Mouse (Mus musculus) left cerebral cortex, postnatal 10 days (tissue): ENCODE results near the gene Ccl4. TPM values are rescaled to one million over a fixed set of nuclear protein-coding genes. Genes with fewer than 3 reads are reported as not detected.

Experiments
- DNase-seq, 2 experiments: peaks; one replicate each; pipeline ENCODE4 v3.0.0; 2021 to 2022; ENCODE audit warnings: low spot score in 2 of 2, mixed read lengths in 1 of 2; ENCODE audit errors: extremely low spot score in 1 of 2
- intact Hi-C: fragments of 180-260 bp; cut with DNase I; formaldehyde crosslinking; loops from one replicate; pipeline ENCODE4 v1.15.1; 2025
- total RNA-seq, 2 experiments: library from RNA; stranded (reverse); gene quantifications; 2 replicates each; pipeline ENCODE4 v1.2.3; 2021

Gene Ccl4
- total RNA-seq, 2 experiments from 2014 or later: not detected

- intact Hi-C loops: no loop called here
- no peak for DNase-seq
Measured at GRCm38 (mm10) chr11:83657508-83657907, 4.9 kb upstream of the Ccl4 start.

- DNase-seq: no peak
- intact Hi-C loops: no loop called here
Measured at GRCm38 (mm10) chr11:83658797-83659196, 3.6 kb upstream of the Ccl4 start.

GRCm38 (mm10) chr11:83663532-83663931, 1.1 kb downstream of the Ccl4 start:
- intact Hi-C loops: no loop called here
- DNase-seq: no peak

GRCm38 (mm10) chr11:83671743-83672142, 9.4 kb downstream of the Ccl4 start:
- intact Hi-C loops: no loop called here
- DNase-seq: no peak

- intact Hi-C loops: loop anchor here (2.0 kb wide), 1 partner anchor 21 kb away; no protein-coding TSS in a partner anchor
- no peak for DNase-seq
Measured at GRCm38 (mm10) chr11:83675665-83676064, 13.3 kb downstream of the Ccl4 start.

GRCm38 (mm10) chr11:83689918-83690317, 27.5 kb downstream of the Ccl4 start:
- no peak for DNase-seq
- intact Hi-C loops: no loop called here

GRCm38 (mm10) chr11:83692008-83692407, 29.6 kb downstream of the Ccl4 start:
- intact Hi-C loops: no loop called here
- no peak for DNase-seq

- intact Hi-C loops: loop anchor here (1.0 to 5.0 kb wide), 2 partner anchors 16 to 51 kb away; no protein-coding TSS in a partner anchor
- no peak for DNase-seq
Measured at GRCm38 (mm10) chr11:83703705-83704104, 41.3 kb downstream of the Ccl4 start, which contains the start of gene Wfdc17. Gene Wfdc17, plus strand, starts transcription at chr11:83703991.

GRCm38 (mm10) chr11:83708715-83709114, 46.3 kb downstream of the Ccl4 start, which contains the start of gene Wfdc18:
Gene Wfdc18, plus strand, starts transcription at chr11:83709015.
- DNase-seq: no peak
- intact Hi-C loops: no loop called here

GRCm38 (mm10) chr11:83709683-83710082, 47.3 kb downstream of the Ccl4 start:
- no peak for DNase-seq
- intact Hi-C loops: no loop called here

- intact Hi-C loops: no loop called here
- DNase-seq: no peak
Measured at GRCm38 (mm10) chr11:83712671-83713070, 50.3 kb downstream of the Ccl4 start.

- intact Hi-C loops: no loop called here
- DNase-seq: no peak
Measured at GRCm38 (mm10) chr11:83713925-83714324, 51.5 kb downstream of the Ccl4 start.

Other genes with a start within 250 kb of the Ccl4 start
- gene Gas2l2, start 233.1 kb upstream of the Ccl4 start, total RNA-seq: under 1 TPM in 1 of 2 experiments, not detected in 1; 0.18 TPM
- not detected for gene 1700020L24Rik, start 224.9 kb upstream of the Ccl4 start, total RNA-seq
- gene Mmp28, start 199.5 kb upstream of the Ccl4 start, total RNA-seq: 1 to 10 TPM; 3.4 to 4.0 TPM
- gene Taf15, start 189.5 kb upstream of the Ccl4 start, total RNA-seq: 10 to 100 TPM; 68.8 to 71.9 TPM
- not detected for gene Heatr9, start 140.4 kb upstream of the Ccl4 start, total RNA-seq
- gene Ccl5, start 132.1 kb upstream of the Ccl4 start, total RNA-seq: not detected
- gene Ccl9, start 83.9 kb upstream of the Ccl4 start, total RNA-seq: 1 to 10 TPM; 1.5 to 3.6 TPM
- gene Ccl6, start 69.5 kb upstream of the Ccl4 start, total RNA-seq: 1 to 10 TPM in 1 of 2 experiments, under 1 TPM in 1; 0.97 to 1.6 TPM
- gene Rpl9-ps1, start 17.0 kb upstream of the Ccl4 start, total RNA-seq: not detected
- gene Ccl3, start 13.2 kb upstream of the Ccl4 start, total RNA-seq: under 1 TPM in 1 of 2 experiments, not detected in 1; 0.81 TPM
- not detected for gene Wfdc17, start 41.4 kb downstream of the Ccl4 start, total RNA-seq
- gene Wfdc18, start 46.4 kb downstream of the Ccl4 start, total RNA-seq: 1 to 10 TPM in 1 of 2 experiments, under 1 TPM in 1; 0.75 to 1.3 TPM
- not detected for gene Wfdc21, start 84.4 kb downstream of the Ccl4 start, total RNA-seq
- 10 to 100 TPM; 17.9 to 18.9 TPM for gene Heatr6, start 91.1 kb downstream of the Ccl4 start, total RNA-seq
- under 1 TPM; 0.14 to 0.19 TPM for gene Hnf1b, start 187.5 kb downstream of the Ccl4 start, total RNA-seq